In genomic region chr6:6101605-6102004, GRCm38 (mm10) we compare ENCODE assay signal across 18 mouse cellular contexts.
A peak's percentile ranks its signal among the peaks of the same experiment; 100 is the strongest.
DNase-seq lines count a peak whose midpoint lies in the region; ATAC-seq lines count a peak whose summit lies in the region.
"Had no signal": no experiment of that assay in that cellular context is flagged by ENCODE, and none has a peak within 500 bp of the region (broad histone marks: within the 10 kb centered on the region; RNA-seq: fewer than 3 reads in every experiment).

No protein-coding gene starts in this region.

- DNase-seq in heart, adult 11 months: peak; percentile 92
- no peak for DNase-seq in lung, postnatal 4 days
- DNase-seq in adrenal gland, postnatal 25 days: no peak
- no peak for DNase-seq in urinary bladder, postnatal 36 days (ENCODE audit: low spot score in 2 of 2)
- DNase-seq: cerebellum, adult 11 months; cerebellum, postnatal 36 days; kidney, adult 8-10 months; kidney, postnatal 25 days; thymus, postnatal 14 days had no signal

- peaks cover 30% of the 10 kb centered on the region for H3K36me3 ChIP-seq in heart, embryonic 12.5 days
- no peaks in the 10 kb centered on the region for H3K36me3 ChIP-seq in lung, embryonic 15.5 days
- no peaks in the 10 kb centered on the region for H3K36me3 ChIP-seq in lung, embryonic 16.5 days (ENCODE audit: control insufficient read depth, insufficient read depth, low read length)
- H3K36me3 ChIP-seq: limb, embryonic 15.5 days; neural tube, embryonic 13.5 days; stomach, embryonic 15.5 days had no signal

- H3K9me3 ChIP-seq in heart, embryonic 12.5 days (replicated peaks): no peaks in the 10 kb centered on the region
- H3K9me3 ChIP-seq in lung, embryonic 15.5 days: no peaks in the 10 kb centered on the region
- H3K9me3 ChIP-seq in lung, embryonic 16.5 days (ENCODE audit: control insufficient read depth, low read length): no peaks in the 10 kb centered on the region
- H3K9me3 ChIP-seq: heart, embryonic 13.5 days; limb, embryonic 15.5 days; midbrain, embryonic 10.5 days; neural tube, embryonic 13.5 days; stomach, embryonic 15.5 days had no signal

- 82% methylated on average over 4 of the region's 4 CpGs for WGBS in heart, embryonic 12.5 days
- WGBS in lung, embryonic 15.5 days: 43% methylated on average over 4 of the region's 4 CpGs
- 50% methylated on average over 4 of the region's 4 CpGs for WGBS in lung, embryonic 16.5 days

- no peak overlapping the region for H3K9ac ChIP-seq in heart, embryonic 12.5 days
- H3K9ac ChIP-seq in lung, embryonic 15.5 days: no peak overlapping the region
- no peak overlapping the region for H3K9ac ChIP-seq in lung, embryonic 16.5 days (ENCODE audit: low read length)
- H3K9ac ChIP-seq: heart, embryonic 13.5 days; limb, embryonic 15.5 days; neural tube, embryonic 13.5 days; stomach, embryonic 15.5 days had no signal

- H3K4me1 ChIP-seq in heart, embryonic 12.5 days (replicated peaks): peaks cover 8% of the 10 kb centered on the region; the same call in 1 of the 2 replicates
- peaks cover 12% of the 10 kb centered on the region for H3K4me1 ChIP-seq in lung, embryonic 15.5 days
- H3K4me1 ChIP-seq in lung, embryonic 16.5 days (replicated peaks; ENCODE audit: control insufficient read depth, insufficient read depth, low read length): no peaks in the 10 kb centered on the region; the same call in 1 of the 2 replicates
- H3K4me1 ChIP-seq: heart, embryonic 13.5 days; neural tube, embryonic 13.5 days; stomach, embryonic 15.5 days had no signal

- no peak overlapping the region for H3K27ac ChIP-seq in heart, embryonic 12.5 days (ENCODE audit: poor library complexity, severe bottlenecking)
- H3K27ac ChIP-seq in lung, embryonic 15.5 days: peak overlapping the region; percentile 79
- H3K27ac ChIP-seq in lung, embryonic 16.5 days (ENCODE audit: low read length): peak overlapping the region; percentile 80
- H3K27ac ChIP-seq: heart, embryonic 13.5 days; left cerebral cortex, adult 2 months; midbrain, embryonic 10.5 days; neural tube, embryonic 13.5 days; stomach, embryonic 15.5 days had no signal

- no peak for ATAC-seq in heart, embryonic 12.5 days (ENCODE audit: insufficient number of reproducible peaks, low FRiP score)
- peak; percentile 83; the same call in 1 of the 2 replicates for ATAC-seq in lung, embryonic 15.5 days (ENCODE audit: borderline replicate concordance, extremely low read depth, low FRiP score, low TSS enrichment)
- peak; percentile 86 for ATAC-seq in lung, embryonic 16.5 days (ENCODE audit: low read depth)

- no peak overlapping the region for H3K4me3 ChIP-seq in heart, embryonic 12.5 days
- no peak overlapping the region for H3K4me3 ChIP-seq in lung, embryonic 15.5 days
- H3K4me3 ChIP-seq in lung, embryonic 16.5 days (ENCODE audit: low read length): 0 out of 2 replicates have a peak overlapping the region, but pooled peaks have one; percentile 11
- H3K4me3 ChIP-seq: heart, embryonic 13.5 days; left cerebral cortex, adult 2 months; limb, embryonic 15.5 days; midbrain, embryonic 10.5 days; neural tube, embryonic 13.5 days; stomach, embryonic 15.5 days had no signal

- H3K27me3 ChIP-seq in heart, embryonic 12.5 days (replicated peaks): no peaks in the 10 kb centered on the region
- H3K27me3 ChIP-seq in lung, embryonic 15.5 days: no peaks in the 10 kb centered on the region
- H3K27me3 ChIP-seq in lung, embryonic 16.5 days (ENCODE audit: control insufficient read depth, insufficient read depth, low read depth, low read length): no peaks in the 10 kb centered on the region
- H3K27me3 ChIP-seq: heart, embryonic 13.5 days; limb, embryonic 15.5 days; neural tube, embryonic 13.5 days; stomach, embryonic 15.5 days had no signal

- no peak overlapping the region for H3K4me2 ChIP-seq in heart, embryonic 12.5 days
- peak overlapping the region; percentile 46 for H3K4me2 ChIP-seq in lung, embryonic 15.5 days
- H3K4me2 ChIP-seq in lung, embryonic 16.5 days (ENCODE audit: low read depth, low read length): peak overlapping the region; percentile 45
- H3K4me2 ChIP-seq: heart, embryonic 13.5 days; limb, embryonic 15.5 days; neural tube, embryonic 13.5 days had no signal
